Mouse (Mus musculus): ENCODE measurements around the gene Fabp1.

DNA sequence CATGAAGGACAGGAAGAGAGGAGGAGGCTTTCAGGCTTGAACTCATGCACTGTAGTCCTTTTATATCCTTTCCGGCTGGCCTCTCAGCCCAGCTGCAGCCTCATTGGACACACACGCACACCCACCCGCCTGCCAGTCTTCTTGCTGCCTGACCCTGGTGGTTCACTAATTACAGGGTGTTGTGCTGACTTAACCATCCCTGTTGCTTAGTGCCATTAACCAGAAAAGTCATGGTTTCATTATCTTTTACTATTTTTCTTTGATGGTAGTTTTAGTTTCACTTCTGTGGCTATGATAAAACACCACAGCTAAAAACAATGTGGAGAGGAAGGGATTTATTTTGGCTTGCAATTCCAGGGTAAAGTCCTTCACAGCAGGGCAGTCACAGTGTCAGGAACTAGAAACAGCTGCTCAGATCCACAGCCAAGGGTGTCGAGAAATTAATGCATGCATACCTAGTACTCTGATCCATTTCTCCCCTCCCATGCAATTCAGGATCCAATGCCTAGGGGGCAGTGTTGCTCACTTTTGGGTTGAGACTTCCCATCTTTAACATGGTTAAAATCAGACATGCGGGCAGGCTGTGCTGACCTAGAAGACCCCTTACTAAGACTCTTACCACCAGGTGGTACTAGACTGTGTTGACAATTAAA is 42.8 kb upstream of the Fabp1 start:
- TF ChIP-seq CTCF (IDR thresholded peaks at IDR 0.05; ENCODE audit: low read depth, low read length) (no peak), POLR2A (IDR thresholded peaks at IDR 0.05; ENCODE audit: borderline replicate concordance, low read depth, low read length) (no peak)

Measured in bone marrow macrophage, adult 2 months (primary cell).